Mouse (Mus musculus) thymus, postnatal 10 days (tissue): ENCODE data around the gene Bmp8b.
"Not testable (repeated sequence)": the region's sequence is repeated elsewhere in the genome, so short reads cannot be mapped to it uniquely, and the experiment has no call there.

Experiments
- DNase-seq, 2 experiments: peaks; one replicate each; pipeline ENCODE4 v3.0.0; 2021; ENCODE audit warnings: low spot score in 2 of 2

Gene Bmp8b

DNA sequence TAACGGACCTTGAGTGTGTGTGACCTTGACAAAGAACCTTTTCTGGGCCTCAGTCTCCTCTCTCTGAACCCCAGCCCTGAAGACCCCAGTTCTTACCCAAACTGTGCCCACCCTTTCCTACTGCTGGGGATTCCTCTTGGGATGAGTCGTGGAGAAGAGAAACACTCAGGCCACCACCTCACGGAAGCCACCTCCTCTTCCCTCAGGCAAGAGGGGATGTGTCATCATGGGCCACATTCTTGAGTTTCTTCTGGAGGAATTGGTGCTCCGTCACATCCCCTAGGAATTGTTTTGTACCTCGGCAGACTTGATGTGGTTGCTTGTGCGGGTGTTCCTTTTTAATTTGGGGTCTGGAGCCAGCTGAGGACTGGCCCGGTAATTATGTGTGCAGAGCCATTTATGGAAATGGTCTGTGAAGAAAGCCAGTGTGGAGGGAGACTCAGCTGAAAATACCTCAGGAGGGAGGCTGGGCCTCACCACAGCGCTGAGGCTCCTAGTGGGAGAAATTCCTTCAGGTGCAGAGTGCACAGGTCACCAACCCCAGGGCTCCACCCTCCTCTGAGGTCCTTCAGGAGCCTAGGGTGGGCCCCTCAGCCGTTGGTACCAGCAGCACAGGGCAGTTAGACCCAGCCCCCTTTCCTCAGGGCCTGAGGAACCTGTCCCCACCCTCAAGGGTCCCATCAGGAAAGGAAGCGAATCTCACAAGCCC, 6.5 kb downstream of the Bmp8b start:
- not testable (repeated sequence) for DNase-seq

DNA sequence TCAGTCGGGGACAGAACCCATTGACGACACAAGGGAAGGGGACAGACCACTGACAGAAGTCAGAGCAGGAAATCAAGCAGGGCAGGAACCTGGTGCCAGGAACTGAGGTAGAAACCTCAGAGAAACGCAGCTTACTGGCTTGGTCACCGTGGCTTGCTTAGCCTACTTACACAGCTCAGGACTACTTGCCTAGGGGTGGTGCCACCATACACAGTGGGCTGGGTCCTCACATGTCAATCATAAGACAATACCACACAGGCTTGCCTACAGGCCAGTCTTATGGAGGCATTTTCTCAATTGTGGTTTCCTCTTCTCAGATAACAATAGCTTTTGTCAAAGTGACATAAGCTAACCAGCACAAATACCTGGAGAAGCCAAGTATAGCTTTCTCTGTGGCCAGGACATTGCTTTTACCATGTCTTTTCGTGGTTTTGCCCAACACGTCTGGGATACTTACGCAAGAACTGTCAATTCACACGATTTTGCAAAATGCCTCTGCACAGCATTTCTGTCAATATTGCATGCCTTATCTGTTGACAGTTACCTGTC, 7.3 kb downstream of the Bmp8b start:
- DNase-seq, result no peak

DNA sequence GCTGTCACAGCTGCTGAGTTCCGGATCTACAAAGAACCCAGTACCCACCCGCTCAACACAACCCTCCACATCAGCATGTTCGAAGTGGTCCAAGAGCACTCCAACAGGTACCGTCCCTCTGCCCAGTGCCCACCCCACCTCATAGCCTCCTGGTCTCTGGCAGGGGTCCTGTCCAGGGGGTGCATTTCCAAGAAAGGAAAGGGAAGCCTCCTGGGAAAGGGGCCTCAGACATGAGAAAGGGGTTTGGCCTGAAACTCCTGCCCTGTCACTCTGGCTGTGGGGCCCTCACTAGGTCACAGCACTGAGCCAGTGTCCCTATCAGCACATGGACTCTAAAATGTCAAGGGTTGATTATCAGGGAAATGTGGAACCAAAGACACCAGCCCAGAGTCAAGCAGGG, 9.7 kb downstream of the Bmp8b start:
- not testable (repeated sequence) for DNase-seq

DNA sequence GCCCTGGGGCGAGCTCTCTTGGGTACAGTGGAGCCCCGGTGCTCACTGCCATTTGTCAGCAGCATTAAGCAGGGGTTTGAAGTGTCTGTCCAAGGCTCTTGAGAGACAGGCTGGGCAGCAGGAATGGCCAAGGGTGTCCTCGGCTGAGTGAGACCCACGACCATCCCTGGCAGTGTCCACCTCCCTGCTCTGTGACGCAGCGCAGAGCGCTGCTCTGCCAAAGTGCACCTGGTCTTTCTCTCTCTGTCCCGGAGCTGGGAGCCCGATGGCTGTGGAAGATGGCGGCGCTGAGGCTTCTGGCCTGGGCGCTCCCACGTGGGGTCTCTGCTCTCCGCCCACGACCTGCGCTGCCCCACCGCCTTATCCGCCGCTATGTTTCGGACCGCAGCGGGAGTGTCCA, 11.0 kb downstream of the Bmp8b start, which contains the start of gene Oxct2b:
Gene Oxct2b, plus strand, starts transcription at position 256 of the 400 bp plus-strand sequence.
- DNase-seq, result no peak

DNA sequence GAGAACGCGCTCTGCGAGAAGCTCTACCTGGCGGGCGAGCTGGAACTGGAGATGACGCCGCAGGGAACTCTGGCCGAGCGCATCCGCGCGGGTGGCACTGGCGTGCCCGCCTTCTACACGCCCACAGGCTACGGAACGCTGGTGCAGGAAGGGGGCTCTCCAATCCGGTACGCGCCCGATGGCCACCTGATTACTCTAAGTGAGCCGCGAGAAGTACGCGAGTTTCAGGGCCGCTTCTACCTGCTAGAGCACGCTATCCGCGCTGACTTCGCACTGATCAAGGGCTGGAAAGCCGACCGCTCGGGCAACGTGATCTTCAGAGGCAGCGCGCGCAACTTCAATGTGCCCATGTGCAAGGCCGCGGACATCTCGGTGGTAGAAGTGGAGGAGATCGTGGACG, 11.7 kb downstream of the Bmp8b start:
- not testable (repeated sequence) for DNase-seq

DNA sequence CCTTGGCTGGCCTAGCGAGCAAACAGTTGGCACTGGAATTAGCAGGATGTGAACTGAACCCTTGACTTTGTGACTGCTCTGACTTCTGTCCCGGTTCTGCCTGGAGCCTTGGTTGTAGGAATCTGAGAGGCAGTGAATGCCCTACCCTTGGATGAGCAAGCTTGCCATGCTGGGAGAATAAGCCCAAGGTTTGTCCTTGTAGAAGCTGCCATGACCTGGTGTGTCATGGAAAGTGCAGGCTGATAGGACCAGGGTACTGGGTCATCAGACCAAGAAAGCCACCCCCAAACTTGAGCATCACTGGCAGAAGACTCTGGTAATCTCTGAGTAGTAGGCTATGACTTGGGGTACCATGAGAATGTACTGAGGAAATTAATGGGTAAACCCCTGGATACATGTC, 16.3 kb downstream of the Bmp8b start:
- DNase-seq, result no peak

DNA sequence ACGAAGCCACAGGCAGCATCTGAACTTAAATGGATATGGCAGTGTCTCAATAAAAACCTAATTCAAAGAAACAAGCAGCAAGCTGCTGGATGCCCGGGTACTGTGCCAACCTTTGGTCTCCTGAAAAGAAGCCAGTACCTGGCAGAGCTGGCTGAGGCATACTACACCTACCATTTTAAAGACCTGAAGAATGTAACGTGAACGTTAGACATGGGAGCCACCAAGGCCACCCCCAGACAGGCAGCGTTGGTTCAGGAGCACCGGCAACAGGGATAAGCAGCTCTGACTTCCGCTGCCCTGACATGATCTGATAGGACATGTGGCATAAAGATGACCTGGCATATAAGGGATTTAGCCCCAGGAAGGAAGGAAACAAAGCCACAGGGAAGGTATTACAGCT, 21.7 kb downstream of the Bmp8b start:
- no peak for DNase-seq

DNA sequence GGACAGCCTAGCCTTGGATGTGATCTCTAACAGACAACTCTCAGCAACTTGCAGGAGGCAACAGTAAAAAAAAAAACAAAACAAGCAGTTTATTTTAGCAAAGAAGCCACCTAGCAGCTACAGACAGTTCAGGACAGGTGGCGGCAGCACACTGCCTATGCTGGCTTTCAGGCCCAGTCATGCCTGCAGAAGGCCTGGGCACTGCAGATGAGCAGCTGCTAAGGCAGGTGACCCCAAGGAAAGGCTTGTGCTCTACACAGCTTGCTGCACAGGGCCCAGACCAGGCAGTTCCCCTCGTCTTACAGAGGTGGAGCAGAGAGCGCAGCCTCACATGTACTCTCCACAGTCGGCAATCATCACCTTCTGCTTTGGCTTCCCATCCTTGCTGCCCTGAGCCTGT, 22.1 kb downstream of the Bmp8b start:
- no peak for DNase-seq

DNA sequence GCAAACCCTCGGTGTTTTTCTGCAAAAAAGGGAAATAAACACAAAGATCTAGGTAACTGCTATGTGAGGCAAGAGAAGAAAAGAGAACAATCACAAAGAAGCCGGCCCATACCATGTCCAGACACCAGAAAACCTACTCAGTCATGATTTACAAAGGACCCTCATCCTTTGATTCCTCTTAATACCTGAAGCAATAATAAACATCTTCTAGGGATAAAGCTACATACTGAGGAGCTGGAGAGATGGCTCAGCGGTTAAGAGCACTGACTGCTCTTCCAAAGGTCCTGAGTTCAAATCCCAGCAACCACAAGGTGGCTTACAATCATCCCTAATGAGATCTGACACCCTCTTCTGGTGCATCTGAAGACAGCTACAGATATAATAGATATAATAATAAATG, 32.6 kb downstream of the Bmp8b start:
- no peak for DNase-seq

DNA sequence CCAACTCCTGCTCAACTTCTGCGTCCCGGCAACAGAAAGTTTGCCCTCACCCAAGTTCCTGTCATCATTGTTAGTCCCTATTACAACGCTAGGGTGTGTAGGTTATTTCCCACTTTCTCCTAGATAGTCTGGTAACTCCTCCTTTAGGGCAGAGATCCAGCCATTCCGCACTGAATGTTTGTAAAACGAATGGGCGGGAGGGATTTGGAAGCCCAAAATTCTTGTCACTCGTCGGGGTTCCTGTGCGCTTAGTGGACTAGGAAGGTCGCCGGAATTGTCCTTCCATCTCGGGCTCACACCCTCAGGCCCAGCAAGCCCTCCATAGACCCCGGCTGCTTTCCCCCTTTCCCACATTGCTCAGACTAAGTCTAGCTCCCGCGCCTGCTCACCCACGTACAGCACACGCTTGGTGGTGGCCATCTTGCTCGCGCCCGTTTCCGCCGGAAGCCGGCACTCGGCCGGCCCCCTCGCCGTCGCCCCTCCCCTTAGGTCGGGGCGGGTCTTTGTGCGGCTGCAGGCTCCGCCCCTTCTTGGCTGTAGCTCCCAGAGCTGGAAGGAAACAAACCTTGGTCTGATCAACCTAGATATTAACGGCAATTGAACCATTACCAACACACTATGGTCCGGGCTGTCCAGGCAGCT, 34.7 kb downstream of the Bmp8b start, which contains the start of gene Ppie:
Gene Ppie, minus strand, starts transcription at position 439 of the 642 bp plus-strand sequence.
- DNase-seq, result peak; percentile 38 to 69

DNA sequence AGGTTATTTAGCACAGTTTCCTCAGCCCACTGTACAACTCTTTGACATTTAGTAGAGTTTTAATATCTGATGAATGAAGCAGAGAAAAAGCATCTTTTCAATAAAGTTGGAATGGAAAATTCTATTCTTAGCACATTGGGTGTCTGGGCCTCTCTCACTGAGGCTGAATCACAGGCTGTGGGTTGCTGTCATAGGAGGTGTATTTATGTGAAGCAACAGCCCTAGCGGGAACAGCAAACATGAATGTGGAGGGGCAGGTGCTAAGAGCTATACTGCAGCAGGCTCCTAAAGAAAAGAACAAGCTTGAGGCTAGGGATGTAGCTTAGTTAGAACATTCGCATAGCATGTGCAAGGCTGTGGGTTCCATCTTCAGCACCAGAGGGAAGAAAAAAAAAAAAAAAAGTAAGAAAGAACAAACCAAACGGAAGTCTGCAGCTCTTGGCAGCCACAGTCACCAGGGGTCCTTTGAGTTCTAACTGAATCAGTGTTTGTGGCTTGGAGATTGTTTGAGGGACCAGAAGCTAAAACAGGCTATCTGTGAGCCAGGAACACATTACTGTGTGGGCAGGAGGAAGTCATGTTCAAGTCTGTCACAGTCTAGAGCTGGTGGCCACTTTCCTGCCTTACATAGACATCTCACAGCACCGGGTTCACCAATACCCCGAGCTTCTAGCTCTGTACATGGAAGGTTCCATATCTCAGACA, 42.6 kb downstream of the Bmp8b start:
- peak in 1 of 2 experiments; percentile 4 for DNase-seq

DNA sequence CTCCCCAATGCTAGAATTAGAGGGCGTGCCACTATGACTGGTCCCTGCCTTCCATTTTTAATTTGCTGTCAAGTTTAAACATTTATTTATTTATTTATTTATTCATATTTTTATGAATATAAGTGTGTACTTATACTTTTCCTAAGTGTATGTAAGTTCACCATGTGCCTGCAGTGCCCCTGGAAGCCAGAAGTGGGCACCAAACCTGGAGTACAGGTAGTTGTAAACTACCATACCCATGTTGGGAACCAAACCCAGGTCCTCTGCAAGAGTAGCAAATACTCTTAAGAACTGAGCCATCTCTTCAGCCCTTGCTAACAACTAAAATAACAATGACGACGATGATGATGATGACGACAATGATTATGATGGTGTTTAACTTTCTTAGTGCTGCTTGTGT, 47.0 kb downstream of the Bmp8b start:
- no peak for DNase-seq

DNA sequence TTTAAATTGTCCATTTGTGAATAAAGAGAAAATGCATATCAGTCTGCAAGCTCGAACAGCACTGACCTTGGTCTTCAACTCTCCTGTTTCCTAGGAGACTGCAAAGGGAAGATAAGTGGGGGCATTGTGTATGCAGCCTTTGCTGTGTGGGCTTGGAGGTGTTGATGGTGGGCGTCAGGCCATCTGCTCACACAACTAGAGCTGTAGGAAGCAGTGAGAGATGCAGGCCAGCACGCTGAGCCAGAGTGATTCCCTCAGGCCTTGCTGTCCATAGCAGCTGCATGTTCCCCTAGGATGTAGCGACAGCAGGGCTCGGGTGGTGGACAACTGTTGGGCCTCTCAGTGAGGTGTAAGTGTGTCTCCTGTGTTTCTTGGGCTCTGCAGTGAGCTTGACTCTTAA, 48.0 kb downstream of the Bmp8b start:
- no peak for DNase-seq

DNA sequence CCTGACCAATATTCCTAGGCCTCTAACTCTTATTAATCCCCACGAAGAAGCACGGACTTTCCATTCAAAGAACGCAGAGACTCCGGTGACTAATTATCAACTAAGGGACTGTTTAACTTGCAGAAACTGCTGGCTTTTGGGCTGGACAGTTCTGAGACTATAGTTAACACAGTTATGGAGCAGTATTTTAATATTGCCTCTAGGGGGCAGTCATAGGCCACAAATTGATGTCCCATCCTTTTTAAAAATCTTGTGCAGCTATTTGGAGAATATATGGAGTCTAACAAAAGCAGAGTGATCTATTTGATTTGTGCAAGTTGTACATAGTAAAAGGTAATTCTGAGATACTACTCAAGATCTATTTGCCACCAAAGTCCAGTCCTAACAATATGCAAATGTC, 50.0 kb downstream of the Bmp8b start:
- peak in 1 of 2 experiments; percentile 25 for DNase-seq

DNA sequence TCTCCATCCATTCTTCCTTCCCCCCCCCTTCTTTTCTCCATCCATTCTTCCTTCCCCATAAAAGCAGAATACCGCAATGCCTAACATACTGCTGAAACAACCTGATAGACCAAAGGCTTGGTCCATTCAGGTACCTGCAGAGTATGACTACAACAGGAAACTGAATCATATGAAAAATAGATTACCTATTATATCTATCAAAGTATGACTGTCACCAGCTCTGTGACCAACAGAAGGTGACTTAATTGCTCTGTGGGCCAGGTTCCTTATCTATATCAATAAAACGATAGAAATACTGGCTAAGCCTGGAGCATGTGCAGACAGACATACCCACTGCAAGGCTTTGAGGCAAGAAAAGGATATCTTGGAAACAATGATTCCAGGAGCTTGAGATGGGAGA, 50.5 kb downstream of the Bmp8b start:
- no peak for DNase-seq

DNA sequence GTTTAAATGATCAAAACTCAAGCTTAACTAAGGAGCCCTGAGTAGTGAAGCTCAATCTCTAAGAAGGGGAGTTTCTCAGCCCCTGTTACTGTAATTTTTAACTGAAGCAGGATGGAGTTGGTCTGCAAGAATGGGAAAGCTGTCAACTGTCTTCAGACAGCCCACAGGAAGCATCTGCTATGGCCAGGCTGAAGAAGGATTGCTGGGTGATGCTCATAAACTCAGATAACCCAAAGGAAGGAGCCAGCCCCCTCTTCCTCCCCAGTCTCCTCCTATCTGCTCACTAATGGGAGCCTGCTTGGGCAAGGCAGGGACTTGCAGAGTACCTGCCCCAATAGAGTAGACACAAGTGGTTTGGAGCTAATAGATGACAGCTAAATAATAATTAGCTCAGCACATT, 50.9 kb downstream of the Bmp8b start:
- DNase-seq, result no peak

DNA sequence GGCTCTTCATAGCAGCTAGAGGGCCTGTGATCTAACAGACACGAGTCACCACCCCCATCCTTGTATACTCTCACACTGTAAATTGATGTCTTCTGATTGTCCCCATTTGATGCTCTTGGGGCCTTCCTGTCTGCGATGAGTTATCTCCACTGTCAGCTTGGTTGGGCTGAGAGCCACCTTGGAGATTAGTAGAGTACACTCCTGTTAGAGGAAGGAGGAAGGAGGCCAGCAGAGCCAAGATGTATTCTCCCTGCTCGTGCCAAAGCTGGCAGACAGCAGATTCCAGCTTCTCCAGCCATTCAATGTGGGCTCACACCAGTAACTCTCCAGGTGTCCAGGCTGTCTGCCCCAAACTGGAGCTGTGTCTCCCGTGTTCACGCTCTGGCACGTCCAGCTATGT, 55.6 kb downstream of the Bmp8b start:
- DNase-seq, result no peak

DNA sequence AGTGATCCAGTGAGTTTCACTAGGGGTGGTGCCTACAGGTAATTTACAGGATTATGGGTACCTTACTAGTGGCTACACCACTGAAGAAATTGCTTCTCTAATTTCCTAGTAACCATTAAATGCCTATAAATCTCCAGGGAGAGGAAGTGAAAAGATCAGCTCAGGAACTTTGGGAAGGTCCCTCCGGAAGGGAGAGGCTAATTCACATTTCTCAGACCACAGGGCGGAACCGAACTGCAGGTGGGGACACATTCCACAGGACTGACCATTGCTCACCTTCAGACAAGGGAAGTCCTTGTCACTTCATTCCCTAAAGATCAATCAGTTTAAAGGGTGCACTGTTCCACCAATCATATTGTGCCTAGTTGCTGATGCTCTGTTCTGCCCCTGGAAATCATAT, 56.3 kb downstream of the Bmp8b start:
- DNase-seq, result not testable (repeated sequence)

DNA sequence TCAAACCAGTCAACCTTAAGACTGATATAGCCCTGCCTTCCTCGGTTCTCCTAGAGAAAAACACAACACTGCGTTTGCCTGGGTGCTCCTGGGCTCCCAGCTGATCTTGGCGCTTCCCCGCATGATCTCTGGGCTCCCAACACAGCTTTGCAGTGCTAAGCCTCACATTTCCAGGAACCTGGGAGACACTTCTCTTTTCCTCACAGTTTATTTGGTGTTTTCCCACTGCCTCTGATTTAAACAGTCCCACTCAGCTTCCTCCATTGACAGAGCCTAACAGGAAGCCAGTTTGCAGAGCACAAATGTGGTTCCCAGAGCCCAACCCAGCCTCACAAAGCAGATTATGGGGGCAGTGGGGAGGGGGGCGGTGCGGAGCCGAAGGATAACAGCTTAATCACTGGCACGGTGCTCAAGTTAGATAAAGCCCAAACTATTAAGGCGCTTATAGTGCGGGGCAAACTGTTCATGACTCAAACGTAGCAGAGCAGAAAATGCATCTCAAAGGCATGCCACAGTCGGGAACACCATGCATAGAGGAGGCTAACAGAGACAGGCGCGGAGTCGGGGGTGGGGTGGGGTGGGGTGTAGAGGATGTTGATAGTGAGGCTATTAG, 57.4 kb downstream of the Bmp8b start:
- no peak for DNase-seq

DNA sequence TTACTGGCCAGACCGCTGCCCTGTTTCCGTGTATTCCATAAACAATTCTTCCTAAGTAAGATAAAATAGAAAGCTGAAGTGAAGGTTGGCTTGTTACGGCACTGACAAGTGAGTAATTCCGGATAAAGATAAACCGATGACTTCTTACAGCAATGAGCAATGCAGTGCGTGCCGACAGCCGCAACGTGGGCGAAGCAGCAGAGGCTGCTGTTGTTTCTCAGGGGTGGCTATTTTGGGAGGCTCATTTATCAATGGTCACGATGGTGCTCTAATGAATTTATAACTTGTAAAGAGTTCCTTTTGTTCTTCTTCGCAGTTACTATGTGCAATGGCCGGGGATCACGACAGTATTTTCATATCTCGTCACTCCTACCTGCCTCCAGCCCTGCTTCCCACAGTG, 59.2 kb downstream of the Bmp8b start:
- DNase-seq, result no peak

DNA sequence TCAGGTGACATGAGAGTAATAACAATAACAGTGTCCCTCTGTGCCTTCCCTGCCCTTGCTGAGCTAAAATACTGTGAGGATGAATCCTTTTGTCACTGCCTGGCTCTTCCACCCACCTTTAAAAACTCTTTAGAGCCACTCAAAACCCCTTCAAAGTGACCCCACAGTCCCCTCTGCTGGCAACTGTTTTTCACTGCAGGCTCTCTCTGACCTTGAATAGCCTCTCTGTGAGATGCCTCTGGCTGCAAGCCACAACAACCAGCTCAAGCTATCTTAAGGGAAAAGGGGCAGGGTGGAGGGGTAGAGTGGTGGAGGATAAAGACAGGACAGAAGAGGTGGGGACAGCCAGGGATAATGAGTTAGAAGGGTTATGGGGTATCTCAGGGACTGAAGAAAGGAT, 66.8 kb downstream of the Bmp8b start:
- no peak for DNase-seq
